Mouse (Mus musculus): ENCODE data around the gene Tenm4.

DNA sequence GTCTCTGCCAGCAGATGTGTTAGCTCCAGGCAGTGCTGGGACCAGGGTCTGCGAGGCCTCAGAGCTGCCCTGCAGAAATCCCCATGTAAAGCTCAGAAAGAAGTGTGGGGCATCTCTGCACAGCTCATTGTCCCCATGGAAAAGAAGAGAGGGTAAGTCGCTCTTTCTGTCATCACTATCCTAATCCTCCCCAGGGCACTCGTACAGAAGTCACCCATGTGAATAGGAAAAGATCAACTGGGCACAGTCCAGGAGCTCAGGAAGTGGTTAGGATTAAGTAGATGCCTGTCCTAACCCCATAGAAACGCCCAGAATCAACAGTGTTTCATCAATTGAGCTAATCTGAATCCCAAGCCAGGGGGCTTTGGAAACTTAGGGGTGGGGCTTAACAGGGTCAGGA lies 476.6 kb downstream of the Tenm4 start:
- TF ChIP-seq CTCF (IDR thresholded peaks at IDR 0.05 in 2 of 3, conservative IDR thresholded peaks at IDR 0.05 in 1 of 3; ENCODE audit: control insufficient read depth in 1 of 3, insufficient read depth in 1 of 3, low read depth in 2 of 3, low read length in 3 of 3, poor library complexity in 1 of 3, severe bottlenecking in 1 of 3), result no peak
- no peak for TF ChIP-seq ZMIZ1 (IDR thresholded peaks at IDR 0.05; ENCODE audit: low read depth, low read length)
- no peak for TF ChIP-seq CHD2 (IDR thresholded peaks at IDR 0.05; ENCODE audit: low read length)
- no peak for TF ChIP-seq POLR2AphosphoS2 (IDR thresholded peaks at IDR 0.05; ENCODE audit: low read length)
- no peak for TF ChIP-seq POLR2A (IDR thresholded peaks at IDR 0.05; ENCODE audit: control insufficient read depth in 1 of 2, insufficient read depth in 1 of 2, low read depth in 1 of 2, low read length in 2 of 2, poor library complexity in 1 of 2)
- TF ChIP-seq EP300 (IDR thresholded peaks at IDR 0.05; ENCODE audit: low read depth in 1 of 2, low read length in 2 of 2), result no peak
